Mouse (Mus musculus) heart, adult 2 months (tissue): Measurements from ENCODE around the gene Barx1. TPM values are rescaled to one million over a fixed set of nuclear protein-coding genes. Genes with fewer than 3 reads are reported as not detected.

Experiments
- DNase-seq, 2 experiments: peaks; one replicate each; pipeline ENCODE4 v3.0.0; 2021
- H3K27ac ChIP-seq: fragments of 200-600 bp; 2 replicates; pipeline ENCODE4 v1.8.1; 2022
- H3K27me3 ChIP-seq: fragments of 200-500 bp; 2 replicates; pipeline ENCODE4 v1.6.1; 2012; ENCODE audit warnings: mild to moderate bottlenecking, low read length, inconsistent platforms, mixed read lengths; ENCODE audit not compliant: control insufficient read depth, insufficient read depth
- H3K36me3 ChIP-seq: fragments of 200-500 bp; 2 replicates; pipeline ENCODE4 v1.6.1; 2012; ENCODE audit warnings: low read length, inconsistent platforms; ENCODE audit not compliant: control insufficient read depth, insufficient read depth
- H3K4me1 ChIP-seq: fragments of 200-500 bp; 2 replicates; pipeline ENCODE4 v1.6.1; 2011; ENCODE audit warnings: low read length; ENCODE audit not compliant: control insufficient read depth, insufficient read depth
- H3K4me3 ChIP-seq: fragments of 200-600 bp; 2 replicates; pipeline ENCODE4 v1.8.1; 2022
- H3K79me2 ChIP-seq: fragments of 200-500 bp; replicated peaks from 2 replicates; pipeline ENCODE4 v1.6.1; 2012; ENCODE audit warnings: mild to moderate bottlenecking, inconsistent platforms, low read length, moderate library complexity, mixed read lengths; ENCODE audit not compliant: control insufficient read depth, insufficient read depth
- H3K9ac ChIP-seq: fragments of 200-500 bp; 2 replicates; pipeline ENCODE4 v1.6.1; 2012; ENCODE audit warnings: low read depth, mild to moderate bottlenecking, control low read depth, inconsistent platforms, low read length, mixed read lengths
- CTCF ChIP-seq: fragments of 200-600 bp; IDR thresholded peaks from 2 replicates; pipeline ENCODE4 v1.8.1; 2022; ENCODE audit warnings: antibody characterized with exemption, mild to moderate bottlenecking, moderate library complexity
- EP300 ChIP-seq: fragments of 200-500 bp; IDR thresholded peaks from 2 replicates; pipeline ENCODE4 v1.6.1; 2011; ENCODE audit warnings: low read depth, low read length, control low read depth; ENCODE audit not compliant: insufficient read depth
- POLR2A ChIP-seq: fragments of 200-500 bp; IDR thresholded peaks from 2 replicates; pipeline ENCODE4 v1.6.1; 2011; ENCODE audit warnings: mild to moderate bottlenecking, low read depth, low read length, control low read depth; ENCODE audit not compliant: insufficient read depth
- WGBS: fragments of 180-500 bp; shearing (Covaris S2); methylation state at CpG from one replicate; pipeline ENCODE4 v1.1.7; 2018; 5-methylcytosine and 5-hydroxymethylcytosine counted together
- intact Hi-C: fragments of 180-260 bp; cut with DNase I; formaldehyde crosslinking; loops from one replicate; pipeline ENCODE4 v1.15.1; 2025
- polyA plus RNA-seq: library from polyadenylated mRNA; depleted of rRNA; stranded (reverse); fragments of >200 nt; gene quantifications from 2 replicates; pipeline ENCODE4 v1.2.3, GENCODE M21; 2012
- total RNA-seq, 2 experiments: library from RNA; stranded (reverse); gene quantifications; 2 replicates each; pipeline ENCODE4 v1.2.3; 2021

Barx1 gene
- total and polyA plus RNA-seq, 3 experiments: 0.14 TPM; not detected in 2

DNA sequence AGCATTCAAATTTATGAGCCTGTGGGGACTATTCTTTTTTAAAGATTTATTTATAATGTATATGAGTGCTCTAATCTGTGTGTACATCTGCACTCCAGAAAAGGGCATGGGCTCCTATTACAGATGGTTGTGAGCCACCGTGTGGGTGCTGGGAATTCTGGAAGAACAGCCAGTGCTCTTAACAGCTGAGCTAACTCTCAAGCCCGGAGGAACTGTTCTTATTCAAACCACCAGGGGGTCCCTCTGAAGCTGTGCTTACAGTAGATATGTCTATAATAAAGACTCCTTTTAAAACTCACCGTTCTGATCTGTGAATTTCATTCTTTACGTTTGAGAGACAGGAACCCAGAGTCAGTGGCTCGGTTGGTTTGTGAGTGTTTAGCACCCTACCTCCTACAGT lies 31.1 kb upstream of the Barx1 start:
- WGBS: 75% methylated on average over 5 of the region's 5 CpGs
- no peak for DNase-seq
- intact Hi-C loops: no loop called here

DNA sequence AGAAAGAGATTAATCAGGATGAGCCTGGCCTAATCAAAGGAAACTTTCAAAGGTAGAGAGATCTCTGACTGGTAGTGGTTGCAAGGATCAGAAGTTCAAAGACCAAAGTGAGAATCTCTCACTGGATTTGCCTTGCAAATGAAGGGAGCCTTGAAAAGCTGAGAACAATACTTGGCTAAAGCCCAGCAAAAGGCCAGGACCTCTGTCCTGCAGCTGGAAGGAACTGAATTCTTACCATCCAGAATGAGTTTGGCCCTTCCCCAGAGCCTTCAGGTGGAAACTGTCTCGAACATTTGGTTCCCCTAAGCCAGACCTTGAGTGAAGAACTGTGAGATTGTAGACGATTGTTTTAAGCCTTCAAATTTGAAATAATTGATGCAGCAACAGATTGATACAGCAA lies 25.1 kb upstream of the Barx1 start:
- intact Hi-C loops: no loop called here
- H3K27me3 ChIP-seq: no peaks in the 10 kb centered on the region
- no peaks in the 10 kb centered on the region for H3K79me2 ChIP-seq
- 36% methylated on average over 2 of the region's 2 CpGs for WGBS
- TF ChIP-seq POLR2A (no peak), EP300 (no peak), CTCF (no peak)
- H3K4me1 ChIP-seq: no peaks in the 10 kb centered on the region
- H3K27ac ChIP-seq: no peak overlapping the region
- H3K4me3 ChIP-seq: no peak overlapping the region
- H3K36me3 ChIP-seq: no peaks in the 10 kb centered on the region
- H3K9ac ChIP-seq: no peak overlapping the region
- no peak for DNase-seq

More for the DNA sequence above, 31.1 kb upstream of the Barx1 start:
- Histone ChIP-seq H3K36me3 (no peaks in the 10 kb centered on the region), H3K4me1 (no peaks in the 10 kb centered on the region), H3K79me2 (no peaks in the 10 kb centered on the region), H3K9ac (no peak overlapping the region), H3K27ac (no peak overlapping the region), H3K27me3 (no peaks in the 10 kb centered on the region), H3K4me3 (no peak overlapping the region)
- TF ChIP-seq CTCF: peak; percentile 25; the same call in 1 of the 2 replicates
- no peak for TF ChIP-seq POLR2A

DNA sequence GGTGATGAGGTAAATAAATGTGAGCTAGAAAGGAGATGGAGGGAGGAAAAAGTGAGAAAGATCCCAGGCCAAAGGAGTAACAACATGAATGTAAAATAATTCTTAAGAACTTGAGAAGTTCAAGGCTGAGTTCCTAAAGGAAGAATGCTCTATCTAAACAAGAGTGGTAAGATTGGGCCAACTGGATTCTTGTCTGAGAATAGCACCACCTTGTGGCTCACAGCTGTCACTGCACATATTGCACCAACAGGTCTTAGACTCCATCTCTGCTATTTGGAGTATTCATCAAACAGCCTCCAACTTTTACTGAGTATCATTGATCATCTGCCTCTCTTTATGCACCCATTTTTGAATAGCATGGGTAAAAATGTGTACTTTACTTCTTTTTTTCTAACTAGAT lies 23.2 kb upstream of the Barx1 start:
- no peaks in the 10 kb centered on the region for H3K4me1 ChIP-seq
- no peak overlapping the region for H3K9ac ChIP-seq
- H3K27me3 ChIP-seq: no peaks in the 10 kb centered on the region
- no peak overlapping the region for H3K4me3 ChIP-seq
- H3K27ac ChIP-seq: no peak overlapping the region
- H3K79me2 ChIP-seq: no peaks in the 10 kb centered on the region
- peak; percentile 42 to 58 for DNase-seq
- H3K36me3 ChIP-seq: no peaks in the 10 kb centered on the region
- intact Hi-C loops: loop anchor here (1.0 kb wide), 2 partner anchors 67 to 111 kb away; no protein-coding TSS in a partner anchor
- TF ChIP-seq CTCF (no peak; the same call in 1 of the 2 replicates), EP300 (no peak), POLR2A (no peak)

DNA sequence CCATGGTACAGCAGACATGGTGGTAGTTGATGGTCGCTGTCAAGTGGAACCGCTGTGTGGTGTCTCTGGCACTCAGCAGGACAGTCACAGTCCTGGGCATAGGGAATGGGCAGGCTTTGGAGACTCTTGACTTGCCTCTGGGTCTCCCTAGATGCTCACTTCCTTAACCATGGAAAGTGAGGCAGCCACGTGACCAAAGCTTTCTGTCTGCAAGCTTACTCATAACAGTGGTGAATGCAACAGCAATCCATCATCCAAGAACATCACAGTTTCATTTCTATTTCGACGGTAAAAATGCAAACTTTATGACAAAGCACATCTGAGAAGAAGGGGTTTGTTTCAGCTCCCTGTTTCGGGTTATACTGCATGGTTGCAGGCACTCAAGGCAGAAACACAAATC lies 19.7 kb upstream of the Barx1 start:
- 77% methylated on average over 6 of the region's 6 CpGs for WGBS
- Histone ChIP-seq H3K79me2 (no peaks in the 10 kb centered on the region), H3K9ac (no peak overlapping the region), H3K27ac (no peak overlapping the region), H3K36me3 (no peaks in the 10 kb centered on the region), H3K4me3 (no peak overlapping the region), H3K4me1 (no peaks in the 10 kb centered on the region), H3K27me3 (no peaks in the 10 kb centered on the region)
- intact Hi-C loops: no loop called here
- DNase-seq: no peak
- no peak for TF ChIP-seq CTCF
- no peak for TF ChIP-seq EP300
- TF ChIP-seq POLR2A: no peak

- H3K36me3 ChIP-seq: no peaks in the 10 kb centered on the region
- 92% methylated on average over 3 of the region's 3 CpGs for WGBS
- DNase-seq: no peak
- H3K4me3 ChIP-seq: no peak overlapping the region
- no peak overlapping the region for H3K9ac ChIP-seq
- no peaks in the 10 kb centered on the region for H3K27me3 ChIP-seq
- intact Hi-C loops: no loop called here
- TF ChIP-seq CTCF (no peak), POLR2A (no peak), EP300 (no peak)
- no peaks in the 10 kb centered on the region for H3K4me1 ChIP-seq
- H3K79me2 ChIP-seq: no peaks in the 10 kb centered on the region
- H3K27ac ChIP-seq: no peak overlapping the region
Measured at GRCm38 (mm10) chr13:48643991-48644390, 18.8 kb upstream of the Barx1 start.

GRCm38 (mm10) chr13:48646696-48647095 lies 16.1 kb upstream of the Barx1 start:
- intact Hi-C loops: no loop called here
- Histone ChIP-seq H3K27ac (no peak overlapping the region), H3K9ac (no peak overlapping the region), H3K4me1 (no peaks in the 10 kb centered on the region), H3K79me2 (no peaks in the 10 kb centered on the region), H3K4me3 (no peak overlapping the region), H3K27me3 (no peaks in the 10 kb centered on the region), H3K36me3 (no peaks in the 10 kb centered on the region)
- no peak for DNase-seq
- no peak for TF ChIP-seq POLR2A
- peak; percentile 23; the same call in 1 of the 2 replicates for TF ChIP-seq CTCF
- 87% methylated on average over 4 of the region's 4 CpGs for WGBS
